1 mouse cellular context compared by ENCODE assay signal in the genomic region with DNA sequence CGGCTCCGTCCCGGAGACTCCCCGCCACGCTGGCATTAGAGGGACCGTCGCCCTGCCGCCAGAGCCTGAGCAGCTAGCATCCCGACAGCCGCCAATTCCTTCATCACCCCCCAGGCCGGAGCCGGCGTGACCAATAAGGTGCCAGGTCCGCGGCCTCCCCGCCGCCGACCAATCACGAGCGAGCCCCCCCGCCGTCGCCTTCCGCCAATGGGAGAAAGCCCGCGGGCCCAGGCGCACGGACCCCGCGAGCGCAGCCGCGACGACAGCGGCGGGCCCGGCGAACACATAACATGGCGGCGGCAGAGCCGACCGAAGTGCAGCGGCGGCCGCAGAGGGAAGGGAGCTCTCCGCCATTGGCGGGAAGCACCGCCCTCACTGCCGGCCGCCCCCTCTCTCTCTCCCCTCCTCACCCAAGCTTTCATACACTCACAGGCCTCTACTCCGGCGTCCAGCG.
A peak's percentile ranks its signal among the peaks of the same experiment; 100 is the strongest.
TF ChIP-seq lines count a peak whose summit lies in the region.

No protein-coding gene starts in this region.

TF ChIP-seq in CH12.LX, 34 proteins besides CTCF, POLR2A, EP300 and RAD21:
- TF ChIP-seq BHLHE40 (IDR thresholded peaks at IDR 0.05; ENCODE audit: low read depth, low read length) (no peak), GABPA (IDR thresholded peaks at IDR 0.05; ENCODE audit: insufficient replicate concordance, low read depth, low read length) (no peak), SMC3 (IDR thresholded peaks at IDR 0.05; ENCODE audit: low read depth, low read length) (no peak), RCOR1 (conservative IDR thresholded peaks at IDR 0.05; ENCODE audit: low read depth, low read length) (no peak), MAX (IDR thresholded peaks at IDR 0.05; ENCODE audit: low read length) (no peak), USF1 (IDR thresholded peaks at IDR 0.05; ENCODE audit: low read depth, low read length) (no peak), UBTF (IDR thresholded peaks at IDR 0.05; ENCODE audit: low read depth, low read length) (0 out of 2 replicates have a peak, but pooled peaks have one; percentile 15), CHD1 (IDR thresholded peaks at IDR 0.05; ENCODE audit: low read depth, low read length) (no peak; the same call in 1 of the 2 replicates), JUN (IDR thresholded peaks at IDR 0.05; ENCODE audit: insufficient read depth, low read depth, low read length) (no peak), MXI1 (IDR thresholded peaks at IDR 0.05; ENCODE audit: low read depth, low read length) (peak; percentile 39; the same call in 1 of the 2 replicates), E2F4 (IDR thresholded peaks at IDR 0.05; ENCODE audit: insufficient replicate concordance, low read depth, low read length) (no peak), ETS1 (conservative IDR thresholded peaks at IDR 0.05; ENCODE audit: low read depth, low read length) (no peak), SIN3A (IDR thresholded peaks at IDR 0.05; ENCODE audit: low read length) (no peak), MAZ (IDR thresholded peaks at IDR 0.05; ENCODE audit: low read depth, low read length) (no peak), MYC (IDR thresholded peaks at IDR 0.05; ENCODE audit: low read depth, low read length) (no peak), TBP (conservative IDR thresholded peaks at IDR 0.05; ENCODE audit: low read depth, low read length) (peak; percentile 30; the same call in 1 of the 2 replicates), NRF1 (IDR thresholded peaks at IDR 0.05; ENCODE audit: low read depth, low read length) (peak; percentile 76), TCF12 (IDR thresholded peaks at IDR 0.05; ENCODE audit: low read depth, low read length) (peak; percentile 53), PAX5 (IDR thresholded peaks at IDR 0.05; ENCODE audit: low read length) (no peak), NELFE (IDR thresholded peaks at IDR 0.05; ENCODE audit: low read depth, low read length) (peak; percentile 46; the same call in 1 of the 2 replicates), ELF1 (IDR thresholded peaks at IDR 0.05; ENCODE audit: low read depth, low read length) (peak; percentile 69), ZMIZ1 (IDR thresholded peaks at IDR 0.05; ENCODE audit: low read depth, low read length) (peak; percentile 11; the same call in 1 of the 2 replicates)
